Mouse (Mus musculus) CH12.LX (cell line): ENCODE results near the gene Trp53i13. TPM values are rescaled to one million over a fixed set of nuclear protein-coding genes. Genes with fewer than 3 reads are reported as not detected.

Experiments
- DNase-seq: peaks from one replicate; pipeline ENCODE4 v3.0.0-alpha.2; 2013; ENCODE audit errors: extremely low read depth
- H3K27ac ChIP-seq: 2 replicates; pipeline ENCODE4 v1.5.1; 2012; ENCODE audit warnings: low read depth, mild to moderate bottlenecking, control low read depth, moderate library complexity; ENCODE audit not compliant: insufficient read depth
- H3K27me3 ChIP-seq: replicated peaks from 2 replicates; pipeline ENCODE3; 2012; ENCODE audit warnings: inconsistent platforms
- H3K36me3 ChIP-seq, 2 experiments: replicated peaks in 1 of 2; 2 replicates each; pipeline versions ENCODE3 to v1.6.1; 2012; ENCODE audit warnings: inconsistent platforms in 1 of 2, low read length in 1 of 2, mild to moderate bottlenecking in 1 of 2, mixed read lengths in 1 of 2, moderate library complexity in 1 of 2; ENCODE audit not compliant: control insufficient read depth in 1 of 2, insufficient read depth in 1 of 2
- H3K4me1 ChIP-seq, 2 experiments: 2 replicates each; pipeline ENCODE4 v1.6.1; 2012; ENCODE audit warnings: inconsistent platforms in 1 of 2, moderate library complexity in 1 of 2; ENCODE audit not compliant: insufficient read depth in 2 of 2, control insufficient read depth in 1 of 2
- H3K4me2 ChIP-seq: 2 replicates; pipeline ENCODE4 v1.6.1; 2012; ENCODE audit warnings: low read depth, mild to moderate bottlenecking, control low read depth; ENCODE audit not compliant: poor library complexity, insufficient read depth, severe bottlenecking
- H3K4me3 ChIP-seq, 3 experiments: fragments of 150-350 bp in 1 of 3; sonication (generic) in 1 of 3; replicated peaks in 1 of 3; 2 replicates each; pipeline versions ENCODE3 to v1.5.1; 2011 to 2012; ENCODE audit warnings: low read depth in 2 of 3, low read length in 2 of 3, mild to moderate bottlenecking in 2 of 3, moderate library complexity in 2 of 3, control low read depth in 1 of 3, improper control_type of control experiment in 1 of 3, inconsistent platforms in 1 of 3, mixed read lengths in 1 of 3; ENCODE audit not compliant: poor library complexity in 1 of 3
- H3K79me2 ChIP-seq: replicated peaks from 2 replicates; pipeline ENCODE4 v1.6.1; 2012; ENCODE audit warnings: mild to moderate bottlenecking, moderate library complexity; ENCODE audit not compliant: control insufficient read depth, poor library complexity, insufficient read depth, severe bottlenecking; ENCODE audit errors: extremely low read depth
- H3K9ac ChIP-seq: 2 replicates; pipeline ENCODE4 v1.6.1; 2012; ENCODE audit warnings: low read depth, mild to moderate bottlenecking, control low read depth, moderate library complexity; ENCODE audit not compliant: insufficient read depth
- H3K9me3 ChIP-seq: replicated peaks from 2 replicates; pipeline ENCODE3; 2012; ENCODE audit warnings: low read length, inconsistent platforms, mixed read lengths
- ELF1 ChIP-seq: IDR thresholded peaks from 2 replicates; pipeline ENCODE4 v1.6.1; 2014; ENCODE audit warnings: low read depth, mild to moderate bottlenecking, inconsistent platforms, low read length, improper control_type of control experiment
- HCFC1 ChIP-seq: IDR thresholded peaks from 2 replicates; pipeline ENCODE4 v1.6.1; 2012; ENCODE audit warnings: low read depth, mild to moderate bottlenecking, inconsistent platforms, low read length, improper control_type of control experiment
- MAFK ChIP-seq: IDR thresholded peaks from 2 replicates; pipeline ENCODE4 v1.6.1; 2011; ENCODE audit warnings: low read length, improper control_type of control experiment; ENCODE audit not compliant: insufficient replicate concordance
- MAX ChIP-seq: IDR thresholded peaks from 2 replicates; pipeline ENCODE4 v1.6.1; 2011; ENCODE audit warnings: low read length, improper control_type of control experiment
- MAZ ChIP-seq: IDR thresholded peaks from 2 replicates; pipeline ENCODE4 v1.6.1; 2012; ENCODE audit warnings: low read depth, mild to moderate bottlenecking, inconsistent platforms, low read length, improper control_type of control experiment, moderate library complexity
- MEF2A ChIP-seq: IDR thresholded peaks from 2 replicates; pipeline ENCODE4 v1.6.1; 2014; ENCODE audit warnings: low read depth, mild to moderate bottlenecking, inconsistent platforms, low read length, improper control_type of control experiment, borderline replicate concordance
- NELFE ChIP-seq: IDR thresholded peaks from 2 replicates; pipeline ENCODE4 v1.6.1; 2011; ENCODE audit warnings: low read depth, low read length, improper control_type of control experiment
- PAX5 ChIP-seq: IDR thresholded peaks from 2 replicates; pipeline ENCODE4 v1.6.1; 2012; ENCODE audit warnings: low read length, inconsistent platforms, mixed read lengths
- RAD21 ChIP-seq: IDR thresholded peaks from 2 replicates; pipeline ENCODE4 v1.6.1; 2011; ENCODE audit warnings: low read depth, mild to moderate bottlenecking, low read length, improper control_type of control experiment, moderate library complexity
- RCOR1 ChIP-seq: conservative IDR thresholded peaks from 2 replicates; pipeline ENCODE4 v1.6.1; 2012; ENCODE audit warnings: low read depth, mild to moderate bottlenecking, inconsistent platforms, low read length, improper control_type of control experiment
- TCF12 ChIP-seq: IDR thresholded peaks from 2 replicates; pipeline ENCODE4 v1.6.1; 2014; ENCODE audit warnings: low read depth, mild to moderate bottlenecking, inconsistent platforms, low read length, improper control_type of control experiment
- ZC3H11A ChIP-seq: IDR thresholded peaks from 2 replicates; pipeline ENCODE4 v1.6.1; 2012; ENCODE audit warnings: low read depth, mild to moderate bottlenecking, inconsistent platforms, low read length, improper control_type of control experiment
- ZKSCAN1 ChIP-seq: IDR thresholded peaks from 2 replicates; pipeline ENCODE4 v1.6.1; 2012; ENCODE audit warnings: low read depth, inconsistent platforms, low read length, improper control_type of control experiment, borderline replicate concordance
- dilution Hi-C: fragments of 300-500 bp; cut with MboI; formaldehyde crosslinking; loops from 2 replicates; pipeline ENCODE4 v1.14.3; 2020; ENCODE audit warnings: low sequenced_read_pairs; ENCODE audit not compliant: extremely low pct_unique_long_range_greater_than_20kb, extremely low pct_ligation_motif_present
- in situ Hi-C: fragments of 300-500 bp; cut with MboI; formaldehyde crosslinking; loops from 3 replicates; pipeline ENCODE4 v1.14.3; 2019; ENCODE audit warnings: low sequenced_read_pairs, low pct_ligation_motif_present, low pct_unique_long_range_greater_than_20kb, mixed read lengths
- polyA plus RNA-seq: library from polyadenylated mRNA; unstranded; fragments of >175 nt; gene quantifications from 2 replicates; pipeline ENCODE4 v1.2.1, GENCODE M21; 2012; ENCODE audit warnings: low read depth; ENCODE audit not compliant: insufficient read length
- total RNA-seq, 2 experiments: library from RNA; depleted of rRNA; stranded (reverse); fragments of 300-350 nt in 1 of 2; fragments of >200 nt in 1 of 2; gene quantifications; 2 replicates each; pipeline ENCODE4 v1.2.3; 2012 to 2014

The Trp53i13 gene
- total and polyA plus RNA-seq, 3 experiments: 6.7 to 12.8 (median 12.6) TPM

DNA sequence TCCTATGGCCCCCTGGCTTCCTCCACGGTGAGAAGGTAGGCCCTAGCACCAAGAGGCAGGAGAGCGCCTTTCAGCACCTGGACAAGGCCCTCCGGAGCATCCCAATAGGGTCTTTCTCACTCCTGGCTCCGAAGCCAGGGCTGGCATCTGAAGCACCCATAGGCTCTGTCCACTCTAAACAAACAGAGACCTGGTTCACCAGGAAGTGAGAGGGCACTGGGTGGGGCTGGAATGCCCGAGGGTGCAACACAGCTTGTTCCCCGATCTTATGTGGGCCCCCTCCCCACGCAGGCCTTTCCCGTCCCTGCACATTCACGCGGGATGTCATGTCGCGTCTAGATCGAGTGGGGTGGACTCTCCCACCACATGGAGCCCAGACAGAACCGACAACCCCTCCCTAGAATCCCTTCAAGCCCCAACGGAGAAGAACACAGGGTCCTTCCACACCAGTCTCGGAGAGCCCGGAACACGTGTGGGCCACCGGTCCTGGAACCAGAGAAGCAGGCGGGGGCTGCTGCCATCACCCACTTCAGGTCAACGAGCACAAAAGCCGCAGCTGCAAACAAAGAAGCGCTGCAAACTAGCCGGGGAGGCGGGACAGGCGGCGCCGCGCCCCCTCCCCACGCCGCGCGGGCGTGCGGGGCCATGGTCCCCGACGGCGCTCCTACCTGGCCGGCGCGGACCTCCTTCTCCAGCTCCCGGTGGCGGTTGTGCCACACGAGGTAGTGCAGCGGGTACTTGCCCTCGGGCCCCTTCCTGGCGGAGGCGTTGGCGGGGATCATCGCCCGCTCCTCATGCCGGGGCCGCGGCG lies 26.8 kb downstream of the Trp53i13 start:
- in situ Hi-C loops (no loop called here), dilution Hi-C loops (no loop called here)
- Histone ChIP-seq H3K79me2 (peaks cover 7% of the 10 kb centered on the region), H3K36me3 (no peaks in the 10 kb centered on the region), H3K27ac (no peak overlapping the region), H3K4me1 (peaks cover 6 to 29% of the 10 kb centered on the region in 2 experiments; a peak in 3 of 4 replicates), H3K27me3 (peaks cover 48% of the 10 kb centered on the region), H3K9ac (peak overlapping the region; percentile 31), H3K4me3 (peak overlapping the region; percentile 15 to 62 (median 53)), H3K4me2 (peak overlapping the region; percentile 83), H3K9me3 (no peaks in the 10 kb centered on the region)
- no peak for DNase-seq
- no peak for TF ChIP-seq MAFK
- TF ChIP-seq MAX: 0 out of 2 replicates have a peak, but pooled peaks have one; percentile 24

DNA sequence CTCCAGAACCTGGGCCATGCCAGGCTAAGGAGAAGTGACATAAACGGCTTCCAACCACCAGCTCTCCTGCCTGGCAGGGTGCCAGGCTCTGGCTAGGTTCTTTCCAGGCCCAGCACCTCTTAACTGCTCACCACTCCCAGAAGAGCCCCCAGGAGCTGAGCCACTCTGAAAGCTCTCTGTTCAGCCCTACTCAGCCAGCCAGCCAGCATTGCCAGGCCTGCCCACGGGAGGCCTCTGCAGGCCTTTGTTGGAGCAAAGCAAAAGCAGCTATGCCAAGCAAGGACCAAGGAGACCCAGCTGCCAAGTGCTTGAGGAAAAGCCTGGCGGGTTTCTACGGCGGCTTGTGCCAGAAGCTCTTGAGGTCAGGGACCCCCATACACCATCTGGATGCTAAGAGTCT lies 29.0 kb downstream of the Trp53i13 start:
- in situ Hi-C loops: no loop called here
- TF ChIP-seq RCOR1 (no peak), ELF1 (no peak), TCF12 (no peak), RAD21 (no peak), MAZ (no peak), PAX5 (no peak), ZKSCAN1 (no peak), MEF2A (no peak), ZC3H11A (no peak)
- Histone ChIP-seq H3K27me3 (peaks cover 49% of the 10 kb centered on the region), H3K27ac (no peak overlapping the region), H3K4me3 (no peak overlapping the region), H3K9me3 (no peaks in the 10 kb centered on the region), H3K4me1 (peaks cover 6 to 33% of the 10 kb centered on the region in 2 experiments; a peak in 3 of 4 replicates), H3K9ac (no peak overlapping the region), H3K4me2 (no peak overlapping the region), H3K79me2 (no peaks in the 10 kb centered on the region), H3K36me3 (no peaks in the 10 kb centered on the region)
- DNase-seq: no peak
- dilution Hi-C loops: no loop called here

DNA sequence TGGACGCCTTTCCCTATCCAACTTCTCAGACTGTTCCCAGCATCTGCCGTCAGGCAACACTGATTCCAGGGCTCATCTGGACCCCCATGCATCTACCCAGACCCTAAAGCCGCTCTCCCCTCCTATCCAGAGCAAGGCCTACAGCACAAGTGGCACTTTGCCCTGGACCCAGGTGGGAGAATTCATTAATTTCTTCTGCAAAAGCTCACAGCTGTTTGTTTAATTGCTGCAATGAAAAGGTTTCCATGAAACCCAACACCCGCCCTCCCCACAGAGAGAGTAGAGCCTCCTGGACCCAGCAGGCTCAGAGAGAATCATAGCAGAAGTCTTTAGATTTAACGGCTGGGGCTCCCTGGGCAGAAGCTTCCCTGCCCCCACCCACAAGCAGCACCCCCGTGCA lies 30.6 kb downstream of the Trp53i13 start:
- Histone ChIP-seq H3K9ac (no peak overlapping the region), H3K27me3 (peaks cover 43% of the 10 kb centered on the region), H3K9me3 (no peaks in the 10 kb centered on the region), H3K4me1 (peaks cover 6 to 17% of the 10 kb centered on the region in 2 experiments; a peak in 3 of 4 replicates), H3K79me2 (no peaks in the 10 kb centered on the region), H3K36me3 (no peaks in the 10 kb centered on the region), H3K4me2 (no peak overlapping the region), H3K4me3 (no peak overlapping the region), H3K27ac (no peak overlapping the region)
- dilution Hi-C loops (no loop called here), in situ Hi-C loops (no loop called here)
- DNase-seq: no peak
- TF ChIP-seq HCFC1 (no peak), NELFE (no peak)
